Mouse (Mus musculus): ENCODE measurements around the gene Fam207a. TPM values are rescaled to one million over a fixed set of nuclear protein-coding genes. Genes with fewer than 3 reads are reported as not detected.

The Fam207a gene
- polyA plus RNA-seq, 1 experiment = 10.4 TPM

DNA sequence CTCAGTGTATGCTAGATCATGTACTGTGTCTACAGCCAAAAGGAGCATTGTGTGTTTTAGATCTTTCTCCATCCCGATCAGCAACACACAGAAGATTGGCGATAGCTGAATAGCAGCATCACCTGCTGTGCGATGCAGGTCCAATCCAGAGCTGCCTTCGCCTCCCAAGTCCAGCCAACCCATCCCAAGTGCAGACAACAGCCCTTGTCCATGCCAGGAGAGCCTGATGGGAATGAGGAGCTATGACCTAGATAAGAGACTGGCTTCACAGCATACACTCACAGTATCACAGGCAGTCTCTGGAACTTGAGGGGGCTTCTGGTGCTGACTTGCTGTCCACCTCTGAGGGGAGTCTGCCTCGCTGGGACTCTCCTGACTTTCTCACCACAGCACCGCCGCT is 67.4 kb downstream of the Fam207a start:
- Histone ChIP-seq H3K27ac (ENCODE audit: control insufficient read depth, insufficient read depth, low read depth, low read length) (no peak overlapping the region), H3K36me3 (ENCODE audit: control insufficient read depth, insufficient read depth, low read length) (no peaks in the 10 kb centered on the region), H3K4me3 (ENCODE audit: control insufficient read depth, low read depth, low read length) (no peak overlapping the region), H3K4me1 (ENCODE audit: control insufficient read depth, insufficient read depth, low read length) (no peaks in the 10 kb centered on the region), H3K27me3 (ENCODE audit: control insufficient read depth, insufficient read depth, low read length) (no peaks in the 10 kb centered on the region)
- TF ChIP-seq POLR2A (IDR thresholded peaks at IDR 0.05; ENCODE audit: control insufficient read depth, low read depth, low read length) (no peak), CTCF (IDR thresholded peaks at IDR 0.05; ENCODE audit: control insufficient read depth, insufficient read depth, insufficient replicate concordance, low read depth, low read length) (no peak)

DNA sequence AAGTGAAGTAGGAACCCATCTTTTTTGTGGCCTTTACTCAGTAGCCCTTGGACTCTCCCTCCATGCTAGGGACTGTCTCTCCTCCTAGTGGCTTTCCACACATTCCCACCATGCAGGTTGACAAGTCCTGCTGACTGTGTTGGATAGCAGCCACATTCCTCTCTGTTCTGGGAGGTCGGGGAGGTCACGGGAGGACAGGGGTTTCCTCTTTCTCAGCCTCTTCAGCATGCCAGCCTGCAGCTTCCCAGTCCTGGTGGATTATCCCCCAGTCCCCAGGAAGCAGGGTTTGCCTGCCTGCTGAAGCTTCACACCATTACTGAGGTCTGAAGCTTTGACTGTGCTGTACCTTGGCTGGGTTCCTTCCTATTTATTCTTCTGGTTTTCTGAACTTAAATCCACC is 67.8 kb downstream of the Fam207a start:
- Histone ChIP-seq H3K36me3 (ENCODE audit: control insufficient read depth, insufficient read depth, low read length) (no peaks in the 10 kb centered on the region), H3K27me3 (ENCODE audit: control insufficient read depth, insufficient read depth, low read length) (no peaks in the 10 kb centered on the region), H3K4me3 (ENCODE audit: control insufficient read depth, low read depth, low read length) (no peak overlapping the region), H3K27ac (ENCODE audit: control insufficient read depth, insufficient read depth, low read depth, low read length) (no peak overlapping the region), H3K4me1 (ENCODE audit: control insufficient read depth, insufficient read depth, low read length) (no peaks in the 10 kb centered on the region)
- TF ChIP-seq CTCF (IDR thresholded peaks at IDR 0.05; ENCODE audit: control insufficient read depth, insufficient read depth, insufficient replicate concordance, low read depth, low read length) (no peak), POLR2A (IDR thresholded peaks at IDR 0.05; ENCODE audit: control insufficient read depth, low read depth, low read length) (no peak)

DNA sequence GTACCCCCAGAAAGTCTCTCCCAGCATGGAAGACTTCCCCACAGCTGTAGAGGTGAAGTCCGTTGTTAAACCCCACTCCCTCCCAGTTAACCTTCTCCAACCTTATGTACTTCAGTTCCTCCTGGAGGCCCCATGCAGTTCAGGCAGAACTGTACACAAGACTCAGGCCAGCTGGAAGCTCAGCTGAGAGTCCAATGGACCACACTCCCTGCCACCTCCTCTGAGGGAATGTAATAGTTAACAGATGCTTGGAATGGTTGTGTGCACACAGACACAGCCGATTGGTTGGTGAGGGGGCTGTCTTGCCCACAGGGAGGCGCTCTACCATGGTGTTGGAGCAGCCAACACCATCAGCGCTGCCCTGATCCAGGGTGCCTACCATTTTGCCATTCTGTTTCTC is 73.3 kb downstream of the Fam207a start:
- TF ChIP-seq CTCF (IDR thresholded peaks at IDR 0.05; ENCODE audit: control insufficient read depth, insufficient read depth, insufficient replicate concordance, low read depth, low read length) (no peak), POLR2A (IDR thresholded peaks at IDR 0.05; ENCODE audit: control insufficient read depth, low read depth, low read length) (no peak)
- Histone ChIP-seq H3K27ac (ENCODE audit: control insufficient read depth, insufficient read depth, low read depth, low read length) (no peak overlapping the region), H3K4me1 (ENCODE audit: control insufficient read depth, insufficient read depth, low read length) (no peaks in the 10 kb centered on the region; the same call in 1 of the 2 replicates), H3K4me3 (ENCODE audit: control insufficient read depth, low read depth, low read length) (no peak overlapping the region), H3K36me3 (ENCODE audit: control insufficient read depth, insufficient read depth, low read length) (no peaks in the 10 kb centered on the region), H3K27me3 (ENCODE audit: control insufficient read depth, insufficient read depth, low read length) (no peaks in the 10 kb centered on the region)

- TF ChIP-seq CTCF (IDR thresholded peaks at IDR 0.05; ENCODE audit: control insufficient read depth, insufficient read depth, insufficient replicate concordance, low read depth, low read length) (no peak), POLR2A (IDR thresholded peaks at IDR 0.05; ENCODE audit: control insufficient read depth, low read depth, low read length) (no peak)
- no peaks in the 10 kb centered on the region for H3K36me3 ChIP-seq (ENCODE audit: control insufficient read depth, insufficient read depth, low read length)
- H3K4me3 ChIP-seq (ENCODE audit: control insufficient read depth, low read depth, low read length) = no peak overlapping the region
- H3K27ac ChIP-seq (ENCODE audit: control insufficient read depth, insufficient read depth, low read depth, low read length) = no peak overlapping the region
- H3K27me3 ChIP-seq (ENCODE audit: control insufficient read depth, insufficient read depth, low read length) = no peaks in the 10 kb centered on the region
- no peaks in the 10 kb centered on the region; the same call in 1 of the 2 replicates for H3K4me1 ChIP-seq (ENCODE audit: control insufficient read depth, insufficient read depth, low read length)
Observed at GRCm38 (mm10) chr10:77441812-77442211, 73.8 kb downstream of the Fam207a start.

DNA sequence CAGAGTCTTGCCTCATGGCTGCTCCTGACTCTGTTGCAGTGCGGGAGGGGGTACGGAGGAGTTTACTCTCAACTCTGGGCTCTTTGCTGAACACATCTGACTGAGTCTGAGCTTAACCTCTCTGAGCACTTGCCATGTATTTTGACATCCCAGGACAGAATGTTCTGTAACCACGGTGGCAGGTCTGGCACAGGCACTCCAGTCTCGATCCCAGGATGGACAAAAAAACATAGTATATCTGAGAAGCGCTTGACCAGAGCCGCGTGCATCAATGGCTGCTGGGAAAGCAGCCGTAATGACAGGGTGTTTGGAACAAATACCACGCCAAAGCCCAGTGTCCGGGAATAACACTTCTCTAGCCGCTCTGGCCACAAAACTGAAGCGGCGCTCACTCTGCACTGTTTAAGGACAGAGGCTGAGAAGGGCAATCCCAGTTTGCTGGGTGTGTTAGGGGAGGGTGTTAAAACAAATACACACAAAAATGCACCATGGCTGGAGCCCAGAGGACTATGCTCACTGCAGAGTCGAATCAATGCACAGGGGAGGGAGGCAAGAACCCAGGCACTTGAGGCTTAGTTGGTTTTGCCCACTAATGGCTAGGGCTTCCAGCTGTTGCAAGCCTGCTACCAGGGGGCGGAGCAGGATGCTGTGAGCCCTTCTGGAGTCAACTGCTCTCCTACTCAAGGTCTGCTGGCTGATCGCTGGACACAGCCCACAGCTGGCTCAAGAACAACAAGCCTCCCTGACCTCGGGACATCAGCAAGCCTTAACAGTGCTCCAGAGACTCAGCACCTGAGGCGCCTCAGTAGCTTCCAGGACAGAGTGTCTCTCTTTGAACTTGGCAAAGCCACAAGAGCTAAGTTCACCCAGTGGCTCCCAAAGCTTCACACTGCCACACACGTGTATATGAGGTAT is 74.5 kb downstream of the Fam207a start:
- Histone ChIP-seq H3K27me3 (ENCODE audit: control insufficient read depth, insufficient read depth, low read length) (no peaks in the 10 kb centered on the region), H3K36me3 (ENCODE audit: control insufficient read depth, insufficient read depth, low read length) (no peaks in the 10 kb centered on the region), H3K27ac (ENCODE audit: control insufficient read depth, insufficient read depth, low read depth, low read length) (no peak overlapping the region; the same call in 1 of the 2 replicates), H3K4me3 (ENCODE audit: control insufficient read depth, low read depth, low read length) (no peak overlapping the region), H3K4me1 (ENCODE audit: control insufficient read depth, insufficient read depth, low read length) (no peaks in the 10 kb centered on the region; the same call in 1 of the 2 replicates)
- no peak for TF ChIP-seq CTCF (IDR thresholded peaks at IDR 0.05; ENCODE audit: control insufficient read depth, insufficient read depth, insufficient replicate concordance, low read depth, low read length)

DNA sequence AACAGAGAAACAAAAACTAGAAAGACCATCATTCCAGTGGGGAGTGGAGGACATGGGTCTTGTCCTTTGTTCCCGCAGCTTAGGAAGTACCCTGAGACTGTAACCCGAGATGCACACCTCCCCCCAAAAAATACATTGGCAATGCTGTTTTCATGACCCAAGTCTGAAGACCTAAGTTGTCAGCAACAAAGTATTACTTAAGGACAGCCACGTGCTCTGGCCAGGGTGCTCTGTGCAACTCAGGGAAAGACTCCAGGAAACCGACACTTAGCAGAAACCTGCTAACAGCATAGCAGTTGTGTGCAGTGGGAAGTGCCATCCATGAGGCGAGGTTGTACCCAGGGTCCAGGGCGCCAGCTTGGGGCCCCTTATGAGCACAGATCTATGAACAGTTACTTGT is 75.3 kb downstream of the Fam207a start:
- TF ChIP-seq CTCF (IDR thresholded peaks at IDR 0.05; ENCODE audit: control insufficient read depth, insufficient read depth, insufficient replicate concordance, low read depth, low read length) (no peak), POLR2A (IDR thresholded peaks at IDR 0.05; ENCODE audit: control insufficient read depth, low read depth, low read length) (no peak)
- H3K4me3 ChIP-seq (ENCODE audit: control insufficient read depth, low read depth, low read length) = no peak overlapping the region
- H3K27ac ChIP-seq (ENCODE audit: control insufficient read depth, insufficient read depth, low read depth, low read length) = no peak overlapping the region
- no peaks in the 10 kb centered on the region for H3K36me3 ChIP-seq (ENCODE audit: control insufficient read depth, insufficient read depth, low read length)
- no peaks in the 10 kb centered on the region for H3K27me3 ChIP-seq (ENCODE audit: control insufficient read depth, insufficient read depth, low read length)
- no peaks in the 10 kb centered on the region; the same call in 1 of the 2 replicates for H3K4me1 ChIP-seq (ENCODE audit: control insufficient read depth, insufficient read depth, low read length)

GRCm38 (mm10) chr10:77439026-77439425 is 76.6 kb downstream of the Fam207a start:
- H3K4me1 ChIP-seq (ENCODE audit: control insufficient read depth, insufficient read depth, low read length) = no peaks in the 10 kb centered on the region; the same call in none of the 2 replicates
- H3K27ac ChIP-seq (ENCODE audit: control insufficient read depth, insufficient read depth, low read depth, low read length) = no peak overlapping the region
- H3K27me3 ChIP-seq (ENCODE audit: control insufficient read depth, insufficient read depth, low read length) = no peaks in the 10 kb centered on the region
- H3K4me3 ChIP-seq (ENCODE audit: control insufficient read depth, low read depth, low read length) = no peak overlapping the region
- TF ChIP-seq POLR2A (IDR thresholded peaks at IDR 0.05; ENCODE audit: control insufficient read depth, low read depth, low read length) (no peak), CTCF (IDR thresholded peaks at IDR 0.05; ENCODE audit: control insufficient read depth, insufficient read depth, insufficient replicate concordance, low read depth, low read length) (no peak)
- no peaks in the 10 kb centered on the region for H3K36me3 ChIP-seq (ENCODE audit: control insufficient read depth, insufficient read depth, low read length)
